ENCODE assay signal across 9 mouse cellular contexts in the genomic region with DNA sequence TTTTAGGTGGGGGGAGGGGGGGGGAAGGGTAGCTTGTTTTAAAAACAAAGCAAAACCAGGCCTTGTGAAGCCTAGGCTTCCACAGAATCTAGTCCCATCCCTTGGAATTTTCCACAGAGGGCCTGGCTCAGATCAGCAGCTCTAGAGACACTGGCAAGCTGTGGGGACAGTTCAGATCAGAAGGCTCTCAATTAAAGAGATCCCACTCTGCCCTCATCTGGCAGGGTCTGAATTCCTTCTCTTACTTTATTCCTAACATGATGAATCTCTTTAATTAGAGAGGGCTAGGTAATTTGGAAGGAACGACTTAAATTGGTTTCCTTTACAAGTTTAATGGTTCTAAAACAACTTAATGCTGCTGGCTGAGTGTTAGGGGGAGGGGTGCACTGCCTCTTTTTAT.
DNase-seq lines count a peak whose midpoint lies in the region; ATAC-seq and TF ChIP-seq lines count a peak whose summit lies in the region.
"Had no signal": no experiment of that assay in that cellular context is flagged by ENCODE, and none has a peak within 500 bp of the region (broad histone marks: within the 10 kb centered on the region; RNA-seq: fewer than 3 reads in every experiment).

No protein-coding gene starts in this region.

- no peak overlapping the region for H3K27ac ChIP-seq in gastrocnemius, adult 2 months
- no peak overlapping the region for H3K27ac ChIP-seq in midbrain, postnatal 0 days (ENCODE audit: low read depth, low read length)
- no peak overlapping the region for H3K27ac ChIP-seq in midbrain, embryonic 13.5 days
- H3K27ac ChIP-seq: limb, embryonic 12.5 days had no signal

- intact Hi-C loops in gastrocnemius, adult 2 months (cut with DNase I) = loop anchor here (2.0 kb wide), 1 partner anchor 116 kb away; no protein-coding TSS in a partner anchor

- WGBS in midbrain, postnatal 0 days = 56% methylated on average over 1 of the region's 1 CpGs
- 57% methylated on average over 1 of the region's 1 CpGs for WGBS in midbrain, embryonic 13.5 days

- H3K4me3 ChIP-seq in gastrocnemius, adult 2 months = no peak overlapping the region
- no peak overlapping the region for H3K4me3 ChIP-seq in midbrain, postnatal 0 days (ENCODE audit: low read depth, low read length)
- H3K4me3 ChIP-seq in midbrain, embryonic 13.5 days (replicated peaks) = no peak overlapping the region
- H3K4me3 ChIP-seq: limb, embryonic 12.5 days had no signal

- no peak for ATAC-seq in midbrain, postnatal 0 days (ENCODE audit: low FRiP score)
- ATAC-seq in midbrain, embryonic 13.5 days = no peak

- peak; percentile 33; the same call in 1 of the 2 replicates for TF ChIP-seq CTCF in gastrocnemius, adult 2 months (IDR thresholded peaks at IDR 0.05)
- 0 out of 2 replicates have a peak, but pooled peaks have one; percentile 7 for TF ChIP-seq CTCF in midbrain, postnatal 0 days (IDR thresholded peaks at IDR 0.05)

- DNase-seq in gastrocnemius, adult 2 months = no peak
- no peak for DNase-seq in gastrocnemius, postnatal 10 days
- peak; percentile 21 for DNase-seq in midbrain, postnatal 0 days (ENCODE audit: low spot score)
- peak; percentile 9 for DNase-seq in forelimb bud, embryonic 11.5 days (ENCODE audit: low read depth, low spot score)
- DNase-seq in lung, postnatal 36 days = peak; percentile 44
- no peak for DNase-seq in right cerebral cortex, postnatal 36 days (ENCODE audit: low spot score in 2 of 2)
- DNase-seq in layer of hippocampus, adult 9-10 months (ENCODE audit: low spot score) = no peak

- no peaks in the 10 kb centered on the region for H3K36me3 ChIP-seq in midbrain, postnatal 0 days (ENCODE audit: insufficient read depth, low read length)
- no peaks in the 10 kb centered on the region for H3K36me3 ChIP-seq in midbrain, embryonic 13.5 days
- H3K36me3 ChIP-seq: limb, embryonic 12.5 days had no signal

- no peak overlapping the region for H3K9ac ChIP-seq in midbrain, postnatal 0 days (replicated peaks; ENCODE audit: low read length, poor library complexity, severe bottlenecking)
- no peak overlapping the region for H3K9ac ChIP-seq in midbrain, embryonic 13.5 days (replicated peaks)
- H3K9ac ChIP-seq: limb, embryonic 12.5 days had no signal

- H3K27me3 ChIP-seq in midbrain, postnatal 0 days (ENCODE audit: insufficient read depth, low read length) = no peaks in the 10 kb centered on the region
- H3K27me3 ChIP-seq in midbrain, embryonic 13.5 days = no peaks in the 10 kb centered on the region
- H3K27me3 ChIP-seq: limb, embryonic 12.5 days had no signal

- H3K4me2 ChIP-seq in midbrain, postnatal 0 days (ENCODE audit: low read depth, low read length, poor library complexity, severe bottlenecking) = no peak overlapping the region
- no peak overlapping the region for H3K4me2 ChIP-seq in midbrain, embryonic 13.5 days (replicated peaks)
- H3K4me2 ChIP-seq: limb, embryonic 12.5 days had no signal

- H3K9me3 ChIP-seq in midbrain, postnatal 0 days (ENCODE audit: low read length) = no peaks in the 10 kb centered on the region
- H3K9me3 ChIP-seq in midbrain, embryonic 13.5 days = no peaks in the 10 kb centered on the region
- H3K9me3 ChIP-seq: limb, embryonic 12.5 days had no signal

- H3K4me1 ChIP-seq in midbrain, postnatal 0 days (ENCODE audit: insufficient read depth, low read length) = no peaks in the 10 kb centered on the region
- H3K4me1 ChIP-seq in midbrain, embryonic 13.5 days (replicated peaks) = peaks cover 15% of the 10 kb centered on the region; the same call in 1 of the 2 replicates

Comparison
In these comparisons a context has a peak if more than half of its experiments do, and no peak if none do; other contexts are left out.
1. DNase-seq: peak in midbrain, postnatal 0 days (single experiment), forelimb bud, embryonic 11.5 days (single experiment) and lung, postnatal 36 days (single experiment); none in gastrocnemius, adult 2 months (single experiment), gastrocnemius, postnatal 10 days (single experiment), right cerebral cortex, postnatal 36 days (0 of 2) and layer of hippocampus, adult 9-10 months (single experiment).